Mouse (Mus musculus): Measurements from ENCODE around the gene Fads6. TPM values are rescaled to one million over a fixed set of nuclear protein-coding genes. Genes with fewer than 3 reads are reported as not detected.

The Fads6 gene
- polyA plus RNA-seq, 1 experiment from 2014 or later = 0.52 TPM

DNA sequence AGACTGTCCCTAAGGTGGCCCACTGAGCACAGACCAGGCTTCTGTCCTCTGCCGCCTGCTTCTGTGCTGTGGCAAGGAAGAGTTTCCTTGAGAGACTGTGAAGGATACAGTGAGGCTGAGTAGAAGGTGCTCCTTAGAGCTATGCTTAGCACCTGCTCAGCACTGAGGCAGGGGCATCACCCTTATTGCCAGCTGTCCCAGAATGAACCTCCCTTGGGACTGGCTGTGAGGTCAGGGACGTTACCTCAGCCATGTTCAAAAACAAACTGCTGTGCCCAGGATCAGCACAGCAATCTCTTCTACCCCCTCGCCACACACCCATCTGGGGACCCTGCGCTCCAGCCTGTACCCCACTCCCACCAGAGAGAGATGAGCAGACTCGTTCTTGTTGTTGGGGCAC is 64.6 kb downstream of the Fads6 start:
- Histone ChIP-seq H3K4me2 (replicated peaks; ENCODE audit: low read depth, low read length) (no peak overlapping the region), H3K36me3 (ENCODE audit: control insufficient read depth, insufficient read depth, low read length) (no peaks in the 10 kb centered on the region), H3K4me1 (replicated peaks; ENCODE audit: control insufficient read depth, insufficient read depth, low read length) (peaks cover 30% of the 10 kb centered on the region), H3K27me3 (ENCODE audit: control insufficient read depth, insufficient read depth, low read length) (no peaks in the 10 kb centered on the region), H3K27ac (ENCODE audit: low read depth, low read length) (no peak overlapping the region), H3K4me3 (ENCODE audit: low read depth, low read length) (no peak overlapping the region), H3K9ac (ENCODE audit: low read depth, low read length) (no peak overlapping the region), H3K9me3 (ENCODE audit: control insufficient read depth, low read length) (no peaks in the 10 kb centered on the region)
- WGBS = 80% methylated on average over 5 of the region's 5 CpGs
- DNase-seq (ENCODE audit: low spot score) = no peak
- no peak for ATAC-seq (ENCODE audit: low FRiP score)

DNA sequence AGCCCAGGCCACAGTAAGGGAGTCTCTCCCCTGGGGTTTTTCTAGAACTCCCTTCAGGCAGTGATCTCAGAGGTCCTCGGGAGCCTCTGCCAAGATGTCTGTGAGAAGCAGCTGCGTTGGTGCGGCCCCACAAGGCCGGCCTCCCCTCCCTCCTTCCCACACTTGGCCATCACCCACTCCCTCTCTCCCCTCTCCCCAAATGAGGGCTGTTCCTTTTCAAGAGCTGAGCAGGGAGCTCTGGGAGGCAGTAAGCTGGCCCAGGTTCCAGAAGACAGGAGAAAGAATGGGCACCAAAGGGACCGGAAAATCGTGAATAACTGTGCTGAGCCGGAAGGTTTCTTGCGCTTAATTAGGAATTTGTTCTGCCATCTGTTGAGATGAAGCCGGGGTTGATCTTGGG is 65.5 kb downstream of the Fads6 start:
- Histone ChIP-seq H3K4me2 (replicated peaks; ENCODE audit: low read depth, low read length) (no peak overlapping the region), H3K27ac (ENCODE audit: low read depth, low read length) (no peak overlapping the region), H3K9me3 (ENCODE audit: control insufficient read depth, low read length) (no peaks in the 10 kb centered on the region), H3K27me3 (ENCODE audit: control insufficient read depth, insufficient read depth, low read length) (no peaks in the 10 kb centered on the region), H3K4me3 (ENCODE audit: low read depth, low read length) (no peak overlapping the region), H3K4me1 (replicated peaks; ENCODE audit: control insufficient read depth, insufficient read depth, low read length) (peaks cover 38% of the 10 kb centered on the region), H3K36me3 (ENCODE audit: control insufficient read depth, insufficient read depth, low read length) (no peaks in the 10 kb centered on the region), H3K9ac (ENCODE audit: low read depth, low read length) (no peak overlapping the region; the same call in 1 of the 2 replicates)
- WGBS = 36% methylated on average over 9 of the region's 9 CpGs
- no peak for DNase-seq (ENCODE audit: low spot score)
- ATAC-seq (ENCODE audit: low FRiP score) = no peak

DNA sequence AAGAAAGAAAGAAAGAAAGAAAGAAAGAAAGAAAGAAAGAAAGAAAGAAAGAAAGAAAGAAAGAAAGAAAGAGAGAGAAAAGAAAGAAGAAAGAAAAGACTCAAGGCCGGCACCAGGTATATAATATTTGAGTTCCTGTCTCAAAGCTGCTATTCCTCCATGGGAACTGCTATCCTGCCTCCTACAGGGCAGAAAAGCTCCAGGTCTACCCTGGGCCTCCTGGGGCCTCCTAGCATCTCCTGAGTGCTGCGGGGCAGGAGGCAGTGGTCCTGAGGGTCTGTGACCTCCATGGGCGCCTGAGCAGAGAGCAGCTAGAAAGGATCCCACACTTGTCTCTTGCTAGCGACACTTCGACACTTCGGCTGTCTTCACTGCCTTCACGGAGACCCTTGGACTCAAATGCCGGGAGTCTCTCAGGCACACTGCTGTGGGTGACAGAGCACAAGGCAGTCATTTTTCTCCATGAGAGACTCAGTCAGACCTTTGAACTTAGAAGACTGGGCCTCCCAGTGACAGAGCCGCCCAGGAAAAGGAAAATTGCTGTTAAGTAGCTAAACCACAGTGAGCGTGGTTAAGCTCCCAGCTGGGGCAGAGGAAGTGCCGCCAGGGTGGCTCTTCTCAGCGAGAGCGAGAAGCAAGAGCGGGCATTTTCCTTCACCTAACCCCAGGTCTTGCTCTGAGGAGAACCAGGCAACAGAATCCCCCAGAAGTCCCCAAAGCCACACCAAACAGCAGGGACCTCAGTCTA is 66.1 kb downstream of the Fads6 start:
- Histone ChIP-seq H3K4me3 (ENCODE audit: low read depth, low read length) (no peak overlapping the region), H3K27me3 (ENCODE audit: control insufficient read depth, insufficient read depth, low read length) (no peaks in the 10 kb centered on the region), H3K36me3 (ENCODE audit: control insufficient read depth, insufficient read depth, low read length) (no peaks in the 10 kb centered on the region), H3K9me3 (ENCODE audit: control insufficient read depth, low read length) (no peaks in the 10 kb centered on the region), H3K27ac (ENCODE audit: low read depth, low read length) (no peak overlapping the region), H3K4me2 (replicated peaks; ENCODE audit: low read depth, low read length) (no peak overlapping the region), H3K9ac (ENCODE audit: low read depth, low read length) (no peak overlapping the region; the same call in 1 of the 2 replicates), H3K4me1 (replicated peaks; ENCODE audit: control insufficient read depth, insufficient read depth, low read length) (peaks cover 40% of the 10 kb centered on the region)
- 53% methylated on average over 14 of the region's 14 CpGs for WGBS
- DNase-seq (ENCODE audit: low spot score) = no peak
- no peak for ATAC-seq (ENCODE audit: low FRiP score)

Other genes with a start within 250 kb of the Fads6 start
- not detected in 2 replicates for gene Cd300ld3, start 249.3 kb downstream of the Fads6 start, polyA plus RNA-seq (2014; fragmentation: Nextera tagmentation; extraction: Ambion mirVana)
- gene Cd300e, start 235.5 kb downstream of the Fads6 start, polyA plus RNA-seq (2014; fragmentation: Nextera tagmentation; extraction: Ambion mirVana) = not detected in 2 replicates
- gene Rab37, start 206.2 kb downstream of the Fads6 start, polyA plus RNA-seq (2014; fragmentation: Nextera tagmentation; extraction: Ambion mirVana) = 0.42 and 0.85 TPM in 2 replicates
- 0.22 TPM in 1 of 2 replicates, not detected in the other for gene Cd300lf, start 163.7 kb downstream of the Fads6 start, polyA plus RNA-seq (2014; fragmentation: Nextera tagmentation; extraction: Ambion mirVana)
- gene Slc9a3r1, start 134.3 kb downstream of the Fads6 start, polyA plus RNA-seq (2014; fragmentation: Nextera tagmentation; extraction: Ambion mirVana) = 29.5 and 33.7 TPM in 2 replicates
- gene Tmem104, start 110.2 kb downstream of the Fads6 start, polyA plus RNA-seq (2014; fragmentation: Nextera tagmentation; extraction: Ambion mirVana) = 7.2 and 7.3 TPM in 2 replicates
- gene Nat9, start 109.8 kb downstream of the Fads6 start, polyA plus RNA-seq (2014; fragmentation: Nextera tagmentation; extraction: Ambion mirVana) = 19.5 and 20.1 TPM in 2 replicates
- 0.25 and 0.43 TPM in 2 replicates for gene Grin2c, start 30.4 kb downstream of the Fads6 start, polyA plus RNA-seq (2014; fragmentation: Nextera tagmentation; extraction: Ambion mirVana)
- gene Fdxr, start 20.6 kb downstream of the Fads6 start, polyA plus RNA-seq (2014; fragmentation: Nextera tagmentation; extraction: Ambion mirVana) = 11.6 and 14.9 TPM in 2 replicates
- gene Otop2, start 9.5 kb upstream of the Fads6 start, polyA plus RNA-seq (2014; fragmentation: Nextera tagmentation; extraction: Ambion mirVana) = not detected in 2 replicates
- gene Ush1g, start 24.4 kb upstream of the Fads6 start, polyA plus RNA-seq (2014; fragmentation: Nextera tagmentation; extraction: Ambion mirVana) = 0.05 TPM in 1 of 2 replicates, not detected in the other
- gene Otop3, start 37.1 kb upstream of the Fads6 start, polyA plus RNA-seq (2014; fragmentation: Nextera tagmentation; extraction: Ambion mirVana) = 0.15 and 0.20 TPM in 2 replicates
- gene Hid1, start 70.1 kb upstream of the Fads6 start, polyA plus RNA-seq (2014; fragmentation: Nextera tagmentation; extraction: Ambion mirVana) = 10.9 and 15.3 TPM in 2 replicates
- gene Cdr2l, start 84.3 kb upstream of the Fads6 start, polyA plus RNA-seq (2014; fragmentation: Nextera tagmentation; extraction: Ambion mirVana) = 19.0 and 20.0 TPM in 2 replicates
- 226 and 243 TPM in 2 replicates for gene Mrpl58, start 106.1 kb upstream of the Fads6 start, polyA plus RNA-seq (2014; fragmentation: Nextera tagmentation; extraction: Ambion mirVana)
- 899 and 905 TPM in 2 replicates for gene Atp5h, start 122.3 kb upstream of the Fads6 start, polyA plus RNA-seq (2014; fragmentation: Nextera tagmentation; extraction: Ambion mirVana)
- gene Kctd2, start 122.5 kb upstream of the Fads6 start, polyA plus RNA-seq (2014; fragmentation: Nextera tagmentation; extraction: Ambion mirVana) = 21.0 and 27.5 TPM in 2 replicates
- not detected in 2 replicates for gene Trim80, start 142.9 kb upstream of the Fads6 start, polyA plus RNA-seq (2014; fragmentation: Nextera tagmentation; extraction: Ambion mirVana)
- gene Slc16a5, start 164.8 kb upstream of the Fads6 start, polyA plus RNA-seq (2014; fragmentation: Nextera tagmentation; extraction: Ambion mirVana) = 0.11 TPM in 1 of 2 replicates, not detected in the other
- 7.5 and 9.0 TPM in 2 replicates for gene Armc7, start 178.0 kb upstream of the Fads6 start, polyA plus RNA-seq (2014; fragmentation: Nextera tagmentation; extraction: Ambion mirVana)
- 75.8 and 84.6 TPM in 2 replicates for gene Nt5c, start 194.2 kb upstream of the Fads6 start, polyA plus RNA-seq (2014; fragmentation: Nextera tagmentation; extraction: Ambion mirVana)
- 990 and 1,006 TPM in 2 replicates for gene Jpt1, start 216.7 kb upstream of the Fads6 start, polyA plus RNA-seq (2014; fragmentation: Nextera tagmentation; extraction: Ambion mirVana)
- 1,523 and 1,527 TPM in 2 replicates for gene Sumo2, start 238.6 kb upstream of the Fads6 start, polyA plus RNA-seq (2014; fragmentation: Nextera tagmentation; extraction: Ambion mirVana)

Data from hindbrain, embryonic 11.5 days (tissue).